Mouse (Mus musculus): ENCODE results near the gene Gdpgp1. TPM values are rescaled to one million over a fixed set of nuclear protein-coding genes. Genes with fewer than 3 reads are reported as not detected.
A peak's percentile ranks its signal among the peaks of the same experiment; 100 is the strongest.

The Gdpgp1 gene
- total and polyA plus RNA-seq, 3 experiments, result 4.0 to 4.6 TPM; not detected in 1

- TF ChIP-seq JUND (IDR thresholded peaks at IDR 0.05; ENCODE audit: low read depth, low read length), result no peak
- Histone ChIP-seq H3K27me3 (ENCODE audit: control insufficient read depth in 1 of 2, insufficient read depth in 2 of 2, low read length in 2 of 2) (no peaks in the 10 kb centered on the region), H3K36me3 (ENCODE audit: control insufficient read depth in 1 of 2, insufficient read depth in 2 of 2, low read length in 2 of 2) (peaks cover 5 to 13% of the 10 kb centered on the region in 2 experiments), H3K9ac (ENCODE audit: control insufficient read depth, low read depth, low read length, poor library complexity, severe bottlenecking) (no peak overlapping the region), H3K79me2 (ENCODE audit: control insufficient read depth, insufficient read depth, low read length, poor library complexity) (peaks cover 19% of the 10 kb centered on the region), H3K4me1 (ENCODE audit: control insufficient read depth in 1 of 2, insufficient read depth in 2 of 2, low read length in 2 of 2) (peaks cover 10 to 17% of the 10 kb centered on the region in 2 experiments), H3K27ac (ENCODE audit: control insufficient read depth, low read depth, low read length) (no peak overlapping the region), H3K9me3 (replicated peaks; ENCODE audit: insufficient read depth, low read length) (no peaks in the 10 kb centered on the region), H3K4me3 (ENCODE audit: control insufficient read depth in 1 of 2, insufficient read depth in 1 of 2, low read depth in 2 of 2, low read length in 2 of 2) (no peak overlapping the region)
- DNase-seq (ENCODE audit: low read depth, low spot score), result no peak
Measured at GRCm38 (mm10) chr7:80214459-80214858, 18.2 kb upstream of the Gdpgp1 start.

DNA sequence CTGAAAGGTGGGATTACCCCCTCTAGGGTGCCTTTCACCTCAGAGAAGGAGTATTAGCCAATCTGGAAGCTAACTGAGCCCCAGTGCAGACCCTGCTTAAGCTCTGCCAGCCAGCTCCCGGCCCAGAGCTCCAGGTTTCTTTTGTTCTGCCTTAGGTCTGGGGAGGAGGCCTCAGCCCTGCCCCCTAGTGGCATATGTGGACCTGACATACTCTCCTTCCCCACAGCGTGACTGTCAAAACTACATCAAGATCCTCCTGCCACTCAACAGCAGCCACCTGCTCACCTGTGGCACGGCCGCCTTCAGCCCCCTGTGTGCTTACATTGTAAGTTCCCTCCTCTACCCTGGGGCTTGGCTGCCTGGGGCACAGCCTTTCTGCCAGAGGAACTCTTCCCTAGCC lies 17.3 kb upstream of the Gdpgp1 start:
- H3K4me3 ChIP-seq (ENCODE audit: control insufficient read depth in 1 of 2, insufficient read depth in 1 of 2, low read depth in 2 of 2, low read length in 2 of 2), result no peak overlapping the region
- H3K9me3 ChIP-seq (replicated peaks; ENCODE audit: insufficient read depth, low read length), result no peaks in the 10 kb centered on the region
- peaks cover 4 to 8% of the 10 kb centered on the region in 2 experiments for H3K4me1 ChIP-seq (ENCODE audit: control insufficient read depth in 1 of 2, insufficient read depth in 2 of 2, low read length in 2 of 2)
- no peak overlapping the region for H3K9ac ChIP-seq (ENCODE audit: control insufficient read depth, low read depth, low read length, poor library complexity, severe bottlenecking)
- H3K27me3 ChIP-seq (ENCODE audit: control insufficient read depth in 1 of 2, insufficient read depth in 2 of 2, low read length in 2 of 2), result no peaks in the 10 kb centered on the region
- peaks cover 12% of the 10 kb centered on the region for H3K79me2 ChIP-seq (ENCODE audit: control insufficient read depth, insufficient read depth, low read length, poor library complexity)
- H3K36me3 ChIP-seq (ENCODE audit: control insufficient read depth in 1 of 2, insufficient read depth in 2 of 2, low read length in 2 of 2), result peaks cover 5 to 6% of the 10 kb centered on the region in 2 experiments
- H3K27ac ChIP-seq (ENCODE audit: control insufficient read depth, low read depth, low read length), result no peak overlapping the region
- TF ChIP-seq USF2 (IDR thresholded peaks at IDR 0.05; ENCODE audit: borderline replicate concordance in 1 of 2, insufficient read depth in 1 of 2, low read depth in 1 of 2, low read length in 2 of 2) (no peak), ZC3H11A (IDR thresholded peaks at IDR 0.05; ENCODE audit: low read depth, low read length) (peak; percentile 74), RAD21 (IDR thresholded peaks at IDR 0.05; ENCODE audit: low read depth, low read length) (peak; percentile 65), CTCF (IDR thresholded peaks at IDR 0.05 in 2 of 3, conservative IDR thresholded peaks at IDR 0.05 in 1 of 3; ENCODE audit: control insufficient read depth in 1 of 3, insufficient read depth in 1 of 3, low read depth in 2 of 3, low read length in 3 of 3, poor library complexity in 1 of 3, severe bottlenecking in 1 of 3) (peak; percentile 77 to 92 (median 84)), SIN3A (IDR thresholded peaks at IDR 0.05; ENCODE audit: low read length) (0 out of 2 replicates have a peak, but pooled peaks have one; percentile 22), ELF1 (IDR thresholded peaks at IDR 0.05; ENCODE audit: low read depth, low read length) (no peak), MXI1 (IDR thresholded peaks at IDR 0.05; ENCODE audit: low read depth, low read length) (0 out of 2 replicates have a peak, but pooled peaks have one; percentile 25), SMC3 (IDR thresholded peaks at IDR 0.05; ENCODE audit: low read depth, low read length) (peak; percentile 89)
- peak; percentile 78 for DNase-seq (ENCODE audit: low read depth, low spot score)

GRCm38 (mm10) chr7:80216566-80216965 lies 16.1 kb upstream of the Gdpgp1 start:
- TF ChIP-seq CHD1 (IDR thresholded peaks at IDR 0.05; ENCODE audit: low read depth, low read length) (no peak), USF2 (IDR thresholded peaks at IDR 0.05; ENCODE audit: borderline replicate concordance in 1 of 2, insufficient read depth in 1 of 2, low read depth in 1 of 2, low read length in 2 of 2) (no peak), NELFE (IDR thresholded peaks at IDR 0.05; ENCODE audit: low read depth, low read length) (no peak), CHD2 (IDR thresholded peaks at IDR 0.05; ENCODE audit: low read length) (no peak), MEF2A (IDR thresholded peaks at IDR 0.05; ENCODE audit: extremely low read depth, insufficient replicate concordance, low read depth, low read length, poor library complexity, severe bottlenecking) (no peak), ELF1 (IDR thresholded peaks at IDR 0.05; ENCODE audit: low read depth, low read length) (no peak), POLR2AphosphoS5 (IDR thresholded peaks at IDR 0.05; ENCODE audit: borderline replicate concordance, low read depth, low read length) (no peak), UBTF (IDR thresholded peaks at IDR 0.05; ENCODE audit: borderline replicate concordance, insufficient read depth, low read depth, low read length) (no peak), ZC3H11A (IDR thresholded peaks at IDR 0.05; ENCODE audit: low read depth, low read length) (no peak), KAT2A (conservative IDR thresholded peaks at IDR 0.05; ENCODE audit: low read depth, low read length) (no peak), MXI1 (IDR thresholded peaks at IDR 0.05; ENCODE audit: low read depth, low read length) (no peak), GABPA (IDR thresholded peaks at IDR 0.05; ENCODE audit: low read depth, low read length) (no peak), MAZ (IDR thresholded peaks at IDR 0.05; ENCODE audit: low read depth, low read length) (no peak), MYB (IDR thresholded peaks at IDR 0.05; ENCODE audit: low read depth, low read length) (no peak), GATA1 (IDR thresholded peaks at IDR 0.05; ENCODE audit: low read depth, low read length) (no peak), MAFK (IDR thresholded peaks at IDR 0.05; ENCODE audit: borderline replicate concordance, low read depth, low read length) (no peak)
- no peaks in the 10 kb centered on the region for H3K27me3 ChIP-seq (ENCODE audit: control insufficient read depth in 1 of 2, insufficient read depth in 2 of 2, low read length in 2 of 2)
- no peak overlapping the region for H3K9ac ChIP-seq (ENCODE audit: control insufficient read depth, low read depth, low read length, poor library complexity, severe bottlenecking)
- H3K4me1 ChIP-seq (ENCODE audit: control insufficient read depth in 1 of 2, insufficient read depth in 2 of 2, low read length in 2 of 2), result no peaks in the 10 kb centered on the region
- peaks cover 0 to 6% of the 10 kb centered on the region in 2 experiments; a peak in 2 of 4 replicates for H3K36me3 ChIP-seq (ENCODE audit: control insufficient read depth in 1 of 2, insufficient read depth in 2 of 2, low read length in 2 of 2)
- DNase-seq (ENCODE audit: low read depth, low spot score), result no peak
- H3K27ac ChIP-seq (ENCODE audit: control insufficient read depth, low read depth, low read length), result no peak overlapping the region
- H3K9me3 ChIP-seq (replicated peaks; ENCODE audit: insufficient read depth, low read length), result no peaks in the 10 kb centered on the region
- H3K79me2 ChIP-seq (ENCODE audit: control insufficient read depth, insufficient read depth, low read length, poor library complexity), result peaks cover 3% of the 10 kb centered on the region; the same call in 1 of the 2 replicates
- H3K4me3 ChIP-seq (ENCODE audit: control insufficient read depth in 1 of 2, insufficient read depth in 1 of 2, low read depth in 2 of 2, low read length in 2 of 2), result no peak overlapping the region

Data from MEL (cell line).